Mouse (Mus musculus) WW6 (cell line): ENCODE data around the gene Gm17622.

Source experiments
- DNase-seq: peaks from one replicate; pipeline ENCODE4 v3.0.0-alpha.2; 2013; ENCODE audit warnings: low read depth, low spot score

The Gm17622 gene

DNA sequence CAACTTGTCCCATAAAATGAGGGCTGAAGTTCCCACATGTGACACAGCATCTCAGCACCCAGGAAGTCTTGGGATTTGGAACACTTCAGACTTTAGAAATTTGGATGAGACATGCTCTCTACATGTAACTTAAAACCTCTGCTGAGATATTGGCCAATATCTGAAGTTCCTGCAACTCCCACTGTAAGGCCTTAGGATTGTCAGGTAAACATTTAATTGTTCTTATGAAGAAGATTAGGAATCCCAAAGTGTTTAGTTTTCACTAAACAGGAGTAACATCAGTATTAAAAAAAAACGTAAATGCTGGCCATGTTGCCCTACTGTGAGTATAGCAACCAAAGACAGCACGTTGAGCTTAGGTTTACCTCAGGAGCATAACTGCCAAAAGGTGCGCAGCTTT, at the start of gene Gm17622:
Gm17622 (plus strand) TSS at position 301 of the 400 bp plus-strand sequence.
- no peak for DNase-seq

DNA sequence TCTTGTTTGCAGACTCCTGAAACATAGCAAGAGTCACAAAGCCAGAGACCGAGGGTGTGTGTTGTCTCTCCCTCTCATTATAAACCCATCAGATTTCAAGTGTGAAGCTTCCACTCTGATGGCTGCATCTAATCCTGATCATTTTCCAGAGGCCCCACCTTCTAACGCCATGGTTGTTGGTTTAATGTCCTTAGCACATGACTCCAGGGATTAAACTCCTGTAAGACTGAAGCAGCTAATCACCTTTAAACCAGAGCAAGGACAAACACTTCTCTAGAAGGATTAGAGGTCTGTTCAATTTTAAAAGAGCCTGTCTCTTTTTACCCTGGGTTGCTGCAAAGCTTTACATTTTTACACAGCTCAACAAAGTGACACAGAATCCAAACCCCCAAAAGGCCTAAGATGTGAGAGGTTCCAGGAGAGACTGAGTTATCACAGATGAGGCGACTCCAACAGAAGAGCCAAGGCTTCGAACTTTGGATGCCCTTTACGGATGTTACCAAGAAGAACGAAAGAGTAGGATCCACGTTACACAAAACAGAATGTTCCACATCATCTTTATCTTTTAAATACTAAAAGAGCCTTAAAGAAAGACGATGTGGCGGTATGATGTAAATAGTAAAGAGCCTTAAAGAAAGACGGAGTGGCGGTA, 40.2 kb upstream of the Gm17622 start:
- no peak for DNase-seq

DNA sequence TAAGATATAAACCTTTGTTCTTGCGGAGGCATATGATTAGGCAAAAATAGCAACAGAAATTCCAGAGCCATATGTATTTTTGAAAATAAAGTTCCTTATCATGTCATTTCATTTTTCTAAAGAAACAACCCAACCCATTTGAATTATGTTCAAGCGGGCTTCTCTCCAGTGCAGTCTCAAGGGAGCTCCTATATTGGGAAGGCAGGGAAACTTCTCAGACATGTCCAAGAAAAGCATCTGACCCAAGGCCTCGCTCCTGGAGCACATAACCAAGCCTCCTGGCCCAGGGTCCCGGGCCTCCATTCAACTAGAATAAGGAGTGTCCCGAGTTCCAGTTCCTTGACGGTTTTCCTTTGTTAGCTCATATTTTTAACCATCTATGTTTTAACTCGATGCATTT, 39.7 kb upstream of the Gm17622 start:
- no peak for DNase-seq

DNA sequence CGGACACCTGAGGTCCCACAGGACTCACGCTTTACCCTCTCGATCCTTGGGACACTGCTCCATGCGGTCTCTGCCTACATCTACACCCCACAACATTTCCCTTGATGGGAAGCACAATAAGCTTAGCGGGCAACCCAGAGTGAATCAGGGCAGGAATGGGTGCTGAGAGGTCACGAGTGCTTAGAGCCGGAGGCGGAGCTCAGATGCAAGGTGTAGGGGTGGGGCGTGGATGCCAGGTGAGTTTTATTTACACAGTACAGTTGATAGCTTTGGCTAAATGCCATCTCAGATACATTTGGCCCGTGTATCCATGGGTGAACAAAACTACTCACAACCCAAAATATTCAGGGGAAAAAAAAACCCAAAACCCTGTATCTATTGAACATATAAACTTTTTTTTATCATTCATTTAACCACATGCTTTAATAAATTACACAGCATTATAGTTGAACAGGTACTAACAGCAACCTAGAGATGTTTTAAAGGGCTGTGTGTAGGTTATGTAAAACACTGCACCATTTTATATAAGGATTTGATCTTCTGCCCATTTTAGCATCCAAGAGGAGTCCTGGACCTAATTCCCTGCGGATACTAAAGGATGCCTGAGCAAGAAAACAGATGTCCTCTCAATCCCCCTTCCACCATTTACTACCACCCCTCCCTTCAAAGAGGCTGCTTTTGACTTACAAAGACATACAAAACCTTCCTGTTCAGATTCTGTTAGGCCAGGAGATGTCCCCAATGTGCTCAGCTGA, 39.0 kb upstream of the Gm17622 start:
- no peak for DNase-seq

DNA sequence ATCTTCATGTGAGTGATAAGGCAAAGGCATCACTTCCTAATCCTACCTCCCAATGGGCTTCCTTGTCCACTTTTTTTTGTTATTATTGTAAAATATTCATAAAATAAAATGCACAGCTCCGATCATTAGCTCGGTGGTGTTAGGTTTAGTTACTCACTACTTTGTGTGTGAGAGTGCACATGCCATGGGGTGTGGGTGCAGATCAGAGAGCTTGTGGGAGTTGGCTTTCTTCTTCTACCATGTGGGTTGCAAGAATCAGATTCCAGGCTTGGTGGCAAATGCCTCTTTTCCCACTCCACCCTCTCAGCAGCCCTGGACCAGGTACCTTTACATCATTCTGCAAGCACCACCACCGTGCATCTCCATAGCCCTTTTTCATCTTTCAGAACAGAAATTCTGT, 37.9 kb upstream of the Gm17622 start:
- DNase-seq = no peak

DNA sequence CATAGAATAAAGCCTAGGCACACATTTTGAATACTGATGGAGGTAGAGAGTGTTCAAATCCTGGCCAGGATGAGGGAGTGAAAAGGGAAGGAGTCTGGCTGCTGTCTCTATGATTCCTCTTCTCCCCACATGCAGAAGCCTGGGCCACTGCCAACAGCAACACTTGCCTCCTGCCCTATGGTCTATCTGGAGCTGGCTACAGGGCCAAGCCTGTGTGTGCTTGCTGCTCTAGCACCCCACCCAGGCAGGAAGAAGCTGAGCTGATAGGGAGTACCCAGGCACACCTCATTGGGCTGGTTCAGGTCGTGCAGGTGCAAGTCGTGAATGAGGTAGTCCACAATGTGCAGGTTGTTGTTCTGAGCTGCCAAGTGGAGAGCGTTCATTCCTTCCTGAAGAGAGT, 36.2 kb upstream of the Gm17622 start:
- DNase-seq = no peak

DNA sequence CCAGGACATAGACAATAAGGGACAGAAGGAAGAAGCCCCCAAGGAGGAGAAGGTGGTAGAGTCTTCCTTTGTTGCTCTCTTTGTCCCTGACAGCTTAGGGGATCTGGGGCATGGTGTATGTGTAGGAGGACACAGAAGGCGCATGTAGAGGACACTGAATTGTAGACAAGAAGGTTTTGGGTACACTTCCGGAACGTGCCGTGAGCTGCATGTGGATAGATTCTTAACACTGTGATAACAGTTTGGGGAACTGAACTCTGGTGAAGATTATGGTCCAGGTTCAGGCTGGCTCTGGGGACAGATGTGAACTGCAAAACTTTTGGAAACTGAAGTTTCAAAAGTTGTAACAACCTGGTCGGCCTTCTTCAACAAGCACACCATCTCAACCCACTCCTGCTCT, 33.0 kb upstream of the Gm17622 start:
- DNase-seq = no peak

DNA sequence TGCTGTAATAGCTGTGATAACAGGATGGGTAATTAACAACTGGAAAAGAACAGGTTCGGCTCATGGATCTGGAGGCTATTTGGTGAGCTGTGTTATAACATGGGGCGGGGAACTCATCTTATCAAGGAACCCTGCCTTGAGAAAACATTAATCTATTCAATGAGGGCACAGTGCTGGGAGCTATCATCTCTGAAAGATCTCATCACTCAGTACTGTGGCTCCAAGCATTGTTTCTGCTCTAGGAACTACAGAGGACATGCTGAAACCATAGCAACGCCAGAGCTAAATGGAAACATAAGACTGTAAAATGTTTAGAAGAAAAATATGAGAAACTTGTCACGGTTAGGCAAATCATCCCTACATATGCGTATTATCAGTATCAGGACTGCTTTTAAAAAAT, 32.5 kb upstream of the Gm17622 start:
- DNase-seq = no peak

DNA sequence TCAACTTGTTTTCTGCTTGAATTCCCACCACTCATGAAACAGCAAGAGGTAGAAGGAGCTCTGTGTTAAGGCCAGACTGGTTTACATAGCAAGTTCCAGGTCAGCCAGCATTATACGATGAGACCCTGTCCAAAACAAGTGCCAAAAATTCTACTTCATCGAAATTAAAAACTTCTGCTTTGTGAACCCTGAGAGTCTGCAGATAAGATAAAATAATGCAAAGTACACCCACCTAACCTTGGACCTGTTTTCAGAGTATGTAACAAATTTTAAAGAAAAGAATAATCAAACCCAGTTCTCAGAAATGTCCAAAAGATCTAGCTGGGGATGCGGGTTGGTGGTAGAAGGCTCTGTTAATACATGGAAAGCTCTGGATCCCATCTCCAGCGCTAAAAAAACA, 31.9 kb upstream of the Gm17622 start:
- no peak for DNase-seq

DNA sequence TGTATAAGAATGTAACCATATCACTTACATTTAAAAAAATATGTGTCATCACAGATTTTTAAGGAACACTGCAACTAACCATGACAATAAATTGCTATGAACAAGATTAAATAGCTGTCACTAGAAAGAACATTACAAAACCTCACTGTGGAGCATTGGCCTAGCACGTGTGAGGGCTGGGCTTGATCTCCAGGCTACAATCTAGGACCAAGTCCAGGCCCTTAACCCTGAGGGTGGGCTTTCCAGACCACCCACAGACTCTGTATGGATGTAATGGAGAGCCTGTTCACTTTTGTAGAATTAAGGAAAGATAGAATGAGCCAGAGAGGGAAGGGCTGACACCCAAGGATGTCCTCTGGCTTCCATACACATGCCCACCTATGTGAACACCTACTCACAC, 27.9 kb upstream of the Gm17622 start:
- DNase-seq = no peak

DNA sequence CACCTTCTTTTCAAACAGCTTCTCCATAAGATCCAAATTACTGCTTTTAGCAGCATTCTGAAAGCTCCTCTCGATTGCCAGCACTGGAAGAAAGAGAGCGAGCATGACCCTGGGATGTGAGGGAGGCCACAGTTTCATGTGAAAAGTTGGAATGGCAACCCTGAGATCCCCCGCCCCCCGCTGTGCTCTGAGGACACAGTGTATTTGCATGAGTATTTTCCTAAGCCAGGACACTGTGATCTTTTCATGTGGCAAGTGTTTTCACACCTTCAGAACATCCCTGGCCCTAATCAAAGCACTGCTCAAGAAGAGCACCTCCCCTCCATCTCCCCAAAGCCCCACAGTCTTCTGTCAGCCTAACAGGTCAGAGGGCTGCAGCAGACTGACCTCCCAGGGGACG, 25.2 kb upstream of the Gm17622 start:
- DNase-seq = peak; percentile 14

DNA sequence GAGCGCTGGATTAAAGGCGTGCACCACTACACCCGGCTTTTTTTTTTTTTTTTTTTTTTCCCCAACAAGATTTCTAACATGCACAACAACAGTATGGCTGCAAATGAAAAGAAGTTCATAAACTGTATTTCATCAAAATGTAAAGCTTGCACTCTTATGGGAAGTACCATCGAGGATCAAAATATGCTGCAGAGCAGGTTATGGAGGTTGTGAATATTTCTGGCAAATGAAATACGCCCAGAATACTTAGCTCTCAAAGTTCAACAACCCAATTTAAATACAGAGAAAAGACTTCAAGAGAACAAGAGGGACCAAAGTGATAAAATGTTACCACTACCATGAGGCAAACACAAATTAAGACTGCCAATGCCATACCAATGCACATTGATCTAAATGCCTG, 21.9 kb upstream of the Gm17622 start:
- no peak for DNase-seq

DNA sequence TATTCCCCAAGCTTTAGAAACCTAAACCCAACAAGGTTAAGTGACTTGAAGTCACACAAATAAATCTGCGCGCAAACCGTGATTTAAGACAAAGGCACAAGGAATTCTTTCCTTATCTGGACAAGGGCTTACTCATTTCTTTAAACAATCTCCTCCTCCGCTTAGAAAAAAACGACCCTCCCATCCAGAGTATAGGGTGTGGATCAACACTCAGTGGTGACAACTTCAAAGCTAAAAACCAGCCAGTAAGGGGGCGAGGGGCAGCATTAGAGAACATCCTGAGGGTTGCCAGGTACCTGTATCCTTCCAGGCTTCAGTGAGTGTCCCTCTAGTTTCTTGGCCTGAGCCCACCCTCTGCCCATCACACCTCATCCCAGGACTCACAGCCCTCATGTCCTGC, 20.0 kb upstream of the Gm17622 start:
- DNase-seq = no peak

DNA sequence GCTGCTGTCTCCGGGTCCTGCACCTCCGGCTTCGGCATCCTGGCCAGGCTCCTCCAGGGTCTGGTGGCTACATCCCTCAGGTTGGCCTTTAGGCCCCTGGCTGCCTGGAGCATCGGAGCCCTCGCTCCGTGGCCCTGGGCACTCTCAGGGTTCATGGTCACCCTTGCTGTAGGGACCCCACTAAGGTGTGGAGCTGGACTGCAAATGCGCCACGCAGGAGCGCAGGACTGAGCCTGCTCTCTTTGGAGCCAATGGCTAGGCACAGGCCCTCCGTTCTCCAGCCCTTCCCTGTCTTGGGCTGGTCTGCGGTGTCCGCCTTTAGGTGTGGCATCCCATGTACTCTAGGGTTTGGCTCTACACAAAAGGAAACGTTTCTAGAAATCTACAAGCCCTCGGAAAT, 19.6 kb upstream of the Gm17622 start, which contains the start of gene Ankdd1b:
Ankdd1b (minus strand) TSS at position 242 of the 400 bp plus-strand sequence.
- DNase-seq = no peak

DNA sequence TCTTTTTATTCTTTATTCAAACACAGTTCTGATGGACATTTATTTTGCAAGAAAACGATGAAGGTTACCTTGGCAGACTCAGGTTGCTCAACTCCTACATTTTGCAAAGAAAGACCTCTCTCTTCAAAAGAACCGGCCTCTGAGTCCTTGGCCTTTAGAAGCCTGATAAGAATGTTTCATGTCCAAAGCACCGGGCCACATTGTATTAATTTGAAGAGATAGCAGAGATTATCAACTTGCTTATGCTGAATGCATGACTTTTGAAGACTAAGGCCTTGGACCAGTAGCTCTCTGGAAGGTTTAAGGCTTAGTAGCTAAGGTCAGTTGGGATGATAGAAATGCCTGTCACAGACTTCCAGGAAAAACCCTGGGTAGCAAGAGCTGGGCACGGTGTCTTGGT, 13.3 kb upstream of the Gm17622 start:
- no peak for DNase-seq

DNA sequence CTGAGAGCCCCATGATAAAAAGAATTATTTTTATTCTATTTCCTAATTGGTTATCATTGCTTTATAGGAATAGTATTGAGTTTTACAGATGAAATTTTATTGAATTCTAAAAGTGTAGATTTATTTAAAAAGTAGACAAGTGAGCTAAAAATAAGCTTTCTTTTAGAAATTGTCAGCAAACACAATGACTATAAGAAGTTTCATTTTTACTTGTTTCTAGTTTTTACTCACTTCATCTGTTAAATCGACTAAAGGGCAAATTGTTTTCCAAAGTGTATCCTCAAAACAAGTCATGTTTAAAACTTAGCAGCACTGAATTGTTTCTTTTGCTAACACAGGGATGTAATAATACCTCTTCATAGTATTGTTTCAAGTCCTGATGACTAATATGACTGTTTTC, 11.5 kb upstream of the Gm17622 start:
- DNase-seq = no peak

DNA sequence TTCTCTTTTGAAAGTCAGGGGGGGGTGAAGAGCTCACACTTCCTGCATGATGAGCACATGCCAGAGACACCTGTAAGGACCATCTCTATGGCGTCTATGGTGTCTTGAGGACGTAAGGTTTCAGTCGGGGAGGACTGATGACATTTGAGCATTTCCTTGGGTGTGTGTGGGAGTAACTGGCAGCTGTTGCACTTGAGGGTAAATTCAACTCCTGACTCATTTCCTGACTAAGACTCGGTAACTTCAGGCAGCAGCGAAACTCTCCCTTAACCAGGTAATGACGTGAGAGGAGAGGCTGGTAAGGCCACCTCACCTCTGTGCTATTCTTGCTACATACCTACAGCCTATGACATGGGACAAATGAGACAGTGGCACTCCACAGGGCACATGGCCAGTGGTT, 3.3 kb upstream of the Gm17622 start:
- no peak for DNase-seq

DNA sequence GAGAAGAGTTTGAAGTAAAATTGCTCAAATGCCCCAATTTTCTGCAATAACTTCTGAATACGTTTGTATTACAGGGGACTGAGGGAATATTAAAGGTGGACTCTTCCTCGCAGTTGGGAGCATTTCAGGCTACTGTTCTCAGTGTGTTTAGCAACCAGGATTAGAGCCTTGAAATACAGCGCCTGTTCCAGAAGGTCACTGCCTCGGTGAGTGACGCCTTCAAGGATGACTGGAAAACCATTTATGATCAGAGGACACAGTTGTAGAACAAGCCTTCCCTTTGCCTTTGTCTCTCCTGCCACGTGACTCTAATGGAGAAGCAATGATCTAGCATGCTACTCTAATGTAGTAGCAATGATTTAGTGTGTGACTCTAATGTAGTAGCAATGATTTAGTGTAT, 2.6 kb upstream of the Gm17622 start:
- DNase-seq = no peak

DNA sequence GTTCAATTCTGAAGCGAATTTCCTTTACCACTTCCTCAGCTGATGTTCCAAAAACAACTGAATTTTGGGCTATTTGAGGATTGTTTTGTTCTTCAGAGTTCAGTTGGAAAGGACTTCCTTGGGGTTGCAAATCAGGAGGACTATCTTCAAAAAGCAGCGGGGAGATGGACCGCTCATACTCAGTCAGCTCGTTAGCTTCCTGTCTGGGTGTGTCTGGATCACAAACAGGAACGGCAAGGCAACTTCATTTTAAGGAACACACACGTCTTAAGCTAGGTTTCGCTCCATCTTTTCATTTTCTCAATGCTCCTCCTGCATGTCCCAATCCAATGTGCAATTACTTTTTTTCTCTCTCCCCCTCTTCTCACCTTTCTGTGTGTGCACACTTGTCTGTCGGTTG, 6.1 kb downstream of the Gm17622 start:
- no peak for DNase-seq

DNA sequence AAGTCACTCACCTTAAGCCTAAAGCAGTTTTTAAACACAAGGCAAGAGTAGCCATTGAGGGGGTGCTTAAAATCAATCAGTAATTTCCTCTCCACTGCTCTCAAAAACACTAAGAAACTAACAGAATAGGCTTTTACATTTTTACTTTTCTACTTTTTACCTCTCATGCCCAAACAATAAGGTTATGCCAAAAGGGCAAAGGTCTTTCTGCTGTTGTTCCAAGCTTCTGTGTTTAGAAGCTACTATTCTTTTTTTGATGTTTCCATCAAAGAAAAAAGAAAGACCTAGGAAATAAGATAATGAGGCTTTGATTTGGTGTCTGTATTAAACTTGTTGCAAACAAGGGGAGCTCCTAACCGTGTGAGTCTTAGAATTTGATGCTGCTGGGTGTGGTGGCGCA, 9.4 kb downstream of the Gm17622 start:
- no peak for DNase-seq

DNA sequence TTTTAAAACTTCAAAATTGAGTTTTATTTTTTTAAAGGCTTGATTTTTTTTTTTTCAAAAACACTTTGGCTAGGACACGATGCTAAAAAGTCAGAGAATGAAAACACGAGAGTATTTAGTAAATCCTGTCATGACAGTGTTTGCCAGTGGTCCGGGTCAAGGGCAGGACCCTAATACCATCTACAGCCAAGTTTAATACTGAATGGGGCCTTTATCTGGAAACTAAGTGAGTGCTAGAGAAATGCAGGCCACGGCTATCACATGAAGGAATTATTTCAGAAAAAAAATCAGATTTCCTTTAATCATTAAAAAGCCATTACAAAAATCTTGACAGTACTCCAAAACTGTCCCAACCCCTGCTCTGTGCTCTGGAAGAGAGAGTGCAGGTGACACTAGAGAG, 15.1 kb downstream of the Gm17622 start:
- DNase-seq = no peak

DNA sequence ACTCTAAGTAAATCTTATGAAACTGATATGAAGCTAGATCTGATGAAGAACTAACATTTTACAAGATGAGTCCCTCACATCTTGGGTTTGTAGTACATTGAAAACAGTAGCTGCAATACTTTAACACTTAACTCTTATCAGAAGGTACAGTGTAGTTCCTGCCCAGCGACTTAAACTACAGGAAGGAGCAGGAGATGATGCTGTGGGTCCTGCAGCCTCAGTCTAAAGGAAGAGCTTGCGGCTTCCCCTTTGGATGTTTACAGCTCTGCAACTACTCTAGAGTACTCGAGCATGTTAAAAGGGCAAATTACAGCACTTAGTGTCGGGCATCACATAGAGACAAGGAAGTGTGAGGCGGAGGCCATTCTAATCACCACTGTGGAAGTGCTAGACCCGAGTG, 15.8 kb downstream of the Gm17622 start:
- DNase-seq = no peak

DNA sequence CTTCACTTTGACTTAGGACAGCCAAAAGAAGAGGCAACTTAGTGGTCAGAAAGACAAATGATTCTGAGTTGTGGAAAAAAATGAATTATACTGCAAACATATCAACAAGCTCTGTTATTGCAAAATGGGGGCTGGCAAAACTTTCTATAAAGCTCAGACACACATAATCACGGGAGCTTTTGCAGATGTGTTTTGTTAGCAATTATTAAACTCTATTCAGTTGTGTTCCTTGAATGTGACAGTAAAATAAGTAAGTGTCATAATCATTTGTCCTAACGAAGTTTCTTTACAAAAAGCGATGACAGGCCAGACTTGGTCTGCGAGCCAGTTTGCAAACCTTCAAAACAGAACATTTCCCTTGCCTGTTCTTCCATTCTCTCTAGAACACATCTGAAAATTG, 17.0 kb downstream of the Gm17622 start:
- DNase-seq = no peak

DNA sequence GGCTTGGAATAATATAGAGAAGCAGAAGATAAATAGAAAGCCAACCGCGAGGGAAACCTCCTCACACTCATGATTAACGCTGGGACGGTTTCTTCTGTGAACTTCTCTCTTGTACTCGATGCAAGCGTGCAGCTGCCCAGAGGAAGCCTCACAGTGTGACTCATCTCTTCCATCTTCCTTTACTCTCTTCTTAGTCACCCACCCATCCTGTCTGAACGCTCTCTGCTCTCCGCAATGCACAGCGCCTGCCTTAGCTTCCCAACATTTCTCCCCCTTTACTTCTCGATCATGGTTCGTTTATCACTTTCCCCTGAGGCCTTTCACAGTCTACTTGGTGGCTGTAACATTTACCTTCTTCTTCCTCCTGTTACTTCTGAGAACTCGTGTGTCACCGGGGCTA, 20.1 kb downstream of the Gm17622 start:
- no peak for DNase-seq
